Mouse (Mus musculus): Measurements from ENCODE around the gene Igsf10. TPM values are rescaled to one million over a fixed set of nuclear protein-coding genes. Genes with fewer than 3 reads are reported as not detected.

The Igsf10 gene
- polyA plus RNA-seq, 1 experiment from 2014 or later, result 3.8 TPM

GRCm38 (mm10) chr3:59277502-59278253, 66.5 kb downstream of the Igsf10 start:
- no peak overlapping the region for H3K27ac ChIP-seq
- 26% methylated on average over 3 of the region's 3 CpGs for WGBS

GRCm38 (mm10) chr3:59270811-59271210, 73.4 kb downstream of the Igsf10 start:
- Histone ChIP-seq H3K9ac (no peak overlapping the region), H3K9me3 (replicated peaks) (no peaks in the 10 kb centered on the region), H3K36me3 (0 out of 2 replicates have a peak, but pooled peaks cover 1% of the 10 kb centered on the region), H3K27ac (no peak overlapping the region), H3K4me1 (no peaks in the 10 kb centered on the region), H3K27me3 (no peaks in the 10 kb centered on the region), H3K4me3 (replicated peaks) (no peak overlapping the region), H3K4me2 (no peak overlapping the region)
- WGBS, result 90% methylated on average over 6 of the region's 6 CpGs
- no peak for ATAC-seq (replicated peaks; ENCODE audit: low FRiP score)

More at GRCm38 (mm10) chr3:59277502-59278253, 66.5 kb downstream of the Igsf10 start:
- Histone ChIP-seq H3K9me3 (replicated peaks) (no peaks in the 10 kb centered on the region), H3K4me3 (replicated peaks) (no peak overlapping the region), H3K4me2 (no peak overlapping the region), H3K9ac (no peak overlapping the region), H3K4me1 (no peaks in the 10 kb centered on the region), H3K27me3 (no peaks in the 10 kb centered on the region), H3K36me3 (0 out of 2 replicates have a peak, but pooled peaks cover 3% of the 10 kb centered on the region)
- ATAC-seq (replicated peaks; ENCODE audit: low FRiP score), result no peak

Other genes with a start within 250 kb of the Igsf10 start
- 1.0 and 1.5 TPM in 2 replicates for gene Gpr171, start 242.6 kb downstream of the Igsf10 start, polyA plus RNA-seq (2015; fragmentation: Nextera tagmentation; extraction: Ambion mirVana)
- gene P2ry14, start 190.8 kb downstream of the Igsf10 start, polyA plus RNA-seq (2015; fragmentation: Nextera tagmentation; extraction: Ambion mirVana), result 2.3 and 3.0 TPM in 2 replicates
- 0.31 TPM in 1 of 2 replicates, not detected in the other for gene Gpr87, start 149.3 kb downstream of the Igsf10 start, polyA plus RNA-seq (2015; fragmentation: Nextera tagmentation; extraction: Ambion mirVana)
- gene P2ry13, start 133.5 kb downstream of the Igsf10 start, polyA plus RNA-seq (2015; fragmentation: Nextera tagmentation; extraction: Ambion mirVana), result 0.63 and 0.73 TPM in 2 replicates
- gene P2ry12, start 81.5 kb downstream of the Igsf10 start, polyA plus RNA-seq (2015; fragmentation: Nextera tagmentation; extraction: Ambion mirVana), result 1.0 and 2.1 TPM in 2 replicates